Mouse (Mus musculus): ENCODE measurements around the gene Igfn1.

DNA sequence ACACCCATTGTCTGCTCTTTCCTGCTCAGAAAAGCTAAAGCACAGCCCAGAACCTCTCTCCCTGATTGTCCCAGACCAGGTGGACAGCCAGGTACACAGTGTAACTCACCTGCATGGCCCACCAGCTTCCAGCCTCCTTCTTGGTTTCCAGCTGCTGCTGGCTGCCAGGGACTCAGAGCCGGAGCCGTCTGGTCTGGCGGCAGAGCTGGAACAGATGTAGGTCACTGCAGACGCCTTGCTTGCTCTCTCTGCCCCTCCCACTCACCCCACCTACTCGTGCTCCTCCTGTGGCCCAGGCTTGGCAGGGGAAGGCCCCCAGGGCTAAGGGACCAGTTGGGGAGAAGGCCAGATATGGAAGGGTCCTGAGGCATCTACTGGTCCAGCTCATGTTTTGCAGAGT lies 22.0 kb downstream of the Igfn1 start:
- TF ChIP-seq USF1 (IDR thresholded peaks at IDR 0.05; ENCODE audit: low read depth) (no peak), POLR2A (IDR thresholded peaks at IDR 0.05; ENCODE audit: insufficient read length, low read depth) (no peak), E2F4 (IDR thresholded peaks at IDR 0.05; ENCODE audit: insufficient read depth) (no peak), MYOD1 (IDR thresholded peaks at IDR 0.05; ENCODE audit: control insufficient read depth in 1 of 3, insufficient read length in 2 of 3, low read depth in 2 of 3) (no peak), MAX (IDR thresholded peaks at IDR 0.05; ENCODE audit: low read depth) (no peak), CEBPB (IDR thresholded peaks at IDR 0.05; ENCODE audit: insufficient read depth, poor library complexity, severe bottlenecking) (no peak), MYOG (IDR thresholded peaks at IDR 0.05; ENCODE audit: control insufficient read depth in 1 of 3, insufficient read depth in 1 of 3, insufficient read length in 2 of 3, low read depth in 2 of 3) (no peak), POLR2AphosphoS2 (IDR thresholded peaks at IDR 0.05; ENCODE audit: insufficient read length, low read depth) (no peak), TCF12 (IDR thresholded peaks at IDR 0.05; ENCODE audit: insufficient read depth, poor library complexity, severe bottlenecking) (no peak), TCF3 (IDR thresholded peaks at IDR 0.05; ENCODE audit: insufficient read length, low read depth) (no peak), REST (IDR thresholded peaks at IDR 0.05; ENCODE audit: insufficient read depth, insufficient read length) (no peak), SRF (IDR thresholded peaks at IDR 0.05; ENCODE audit: control insufficient read depth, insufficient read length, low read depth) (no peak)
